Mouse (Mus musculus): ENCODE measurements around the gene 3110082I17Rik. TPM values are rescaled to one million over a fixed set of nuclear protein-coding genes. Genes with fewer than 3 reads are reported as not detected.

3110082I17Rik gene
- polyA plus RNA-seq, 1 experiment from 2014 or later, result 32.7 TPM

- no peaks in the 10 kb centered on the region for H3K27me3 ChIP-seq
- ATAC-seq (ENCODE audit: insufficient number of reproducible peaks, insufficient read depth, low FRiP score, low TSS enrichment, low read depth), result no peak
- no peak overlapping the region for H3K4me3 ChIP-seq (replicated peaks)
- 59% methylated on average over 2 of the region's 2 CpGs for WGBS
- H3K9me3 ChIP-seq, result peaks cover 6% of the 10 kb centered on the region; the same call in 1 of the 2 replicates
- peaks cover 3% of the 10 kb centered on the region; the same call in 1 of the 2 replicates for H3K36me3 ChIP-seq
- H3K27ac ChIP-seq, result peak overlapping the region; percentile 1; the same call in 1 of the 2 replicates
- no peak overlapping the region for H3K4me2 ChIP-seq
- H3K9ac ChIP-seq (replicated peaks), result no peak overlapping the region
- peaks cover 46% of the 10 kb centered on the region for H3K4me1 ChIP-seq (replicated peaks)
Observed at GRCm38 (mm10) chr5:139418110-139418509, 42.2 kb downstream of the 3110082I17Rik start.

GRCm38 (mm10) chr5:139417480-139417879 lies 42.8 kb downstream of the 3110082I17Rik start:
- Histone ChIP-seq H3K36me3 (peaks cover 3% of the 10 kb centered on the region; the same call in 1 of the 2 replicates), H3K9me3 (peaks cover 6% of the 10 kb centered on the region; the same call in 1 of the 2 replicates), H3K9ac (replicated peaks) (no peak overlapping the region), H3K27ac (no peak overlapping the region), H3K4me2 (no peak overlapping the region), H3K4me3 (replicated peaks) (no peak overlapping the region), H3K27me3 (no peaks in the 10 kb centered on the region), H3K4me1 (replicated peaks) (peaks cover 44% of the 10 kb centered on the region)
- 86% methylated on average over 3 of the region's 3 CpGs for WGBS
- ATAC-seq (ENCODE audit: insufficient number of reproducible peaks, insufficient read depth, low FRiP score, low TSS enrichment, low read depth), result no peak

GRCm38 (mm10) chr5:139416942-139417341 lies 43.4 kb downstream of the 3110082I17Rik start:
- Histone ChIP-seq H3K4me2 (no peak overlapping the region), H3K4me1 (replicated peaks) (peaks cover 40% of the 10 kb centered on the region), H3K9ac (replicated peaks) (no peak overlapping the region), H3K4me3 (replicated peaks) (no peak overlapping the region), H3K36me3 (peaks cover 3% of the 10 kb centered on the region; the same call in 1 of the 2 replicates), H3K27ac (no peak overlapping the region), H3K9me3 (peaks cover 6% of the 10 kb centered on the region; the same call in 1 of the 2 replicates), H3K27me3 (no peaks in the 10 kb centered on the region)
- ATAC-seq (ENCODE audit: insufficient number of reproducible peaks, insufficient read depth, low FRiP score, low TSS enrichment, low read depth), result no peak
- WGBS, result 95% methylated on average over 4 of the region's 4 CpGs

- Histone ChIP-seq H3K9ac (replicated peaks) (no peak overlapping the region), H3K4me3 (replicated peaks) (no peak overlapping the region), H3K4me1 (replicated peaks) (peaks cover 38% of the 10 kb centered on the region), H3K9me3 (peaks cover 6% of the 10 kb centered on the region; the same call in 1 of the 2 replicates), H3K27me3 (no peaks in the 10 kb centered on the region), H3K27ac (no peak overlapping the region), H3K4me2 (no peak overlapping the region), H3K36me3 (peaks cover 3% of the 10 kb centered on the region; the same call in 1 of the 2 replicates)
- 89% methylated on average over 5 of the region's 5 CpGs for WGBS
- no peak for ATAC-seq (ENCODE audit: insufficient number of reproducible peaks, insufficient read depth, low FRiP score, low TSS enrichment, low read depth)
Observed at GRCm38 (mm10) chr5:139415001-139415400, 45.3 kb downstream of the 3110082I17Rik start.

- H3K9ac ChIP-seq (replicated peaks), result no peak overlapping the region
- H3K36me3 ChIP-seq, result peaks cover 3% of the 10 kb centered on the region; the same call in 1 of the 2 replicates
- no peak for ATAC-seq (ENCODE audit: insufficient number of reproducible peaks, insufficient read depth, low FRiP score, low TSS enrichment, low read depth)
- no peak overlapping the region for H3K4me3 ChIP-seq (replicated peaks)
- 68% methylated on average over 4 of the region's 4 CpGs for WGBS
- peak overlapping the region; percentile 42; the same call in 1 of the 2 replicates for H3K27ac ChIP-seq
- no peak overlapping the region for H3K4me2 ChIP-seq
- H3K27me3 ChIP-seq, result no peaks in the 10 kb centered on the region
- peaks cover 25% of the 10 kb centered on the region for H3K4me1 ChIP-seq (replicated peaks)
- H3K9me3 ChIP-seq, result peaks cover 6% of the 10 kb centered on the region; the same call in 1 of the 2 replicates
Observed at GRCm38 (mm10) chr5:139413545-139413944, 46.8 kb downstream of the 3110082I17Rik start.

GRCm38 (mm10) chr5:139411665-139412314 lies 48.5 kb downstream of the 3110082I17Rik start:
- H3K27ac ChIP-seq, result no peak overlapping the region
- H3K4me3 ChIP-seq (replicated peaks), result no peak overlapping the region
- WGBS, result 80% methylated on average over 15 of the region's 15 CpGs
- ATAC-seq (ENCODE audit: insufficient number of reproducible peaks, insufficient read depth, low FRiP score, low TSS enrichment, low read depth), result no peak
- no peaks in the 10 kb centered on the region for H3K9me3 ChIP-seq
- H3K9ac ChIP-seq (replicated peaks), result no peak overlapping the region
- peaks cover 29% of the 10 kb centered on the region for H3K4me1 ChIP-seq (replicated peaks)
- no peaks in the 10 kb centered on the region for H3K27me3 ChIP-seq
- no peak overlapping the region for H3K4me2 ChIP-seq
- H3K36me3 ChIP-seq, result peaks cover 3% of the 10 kb centered on the region; the same call in 1 of the 2 replicates

GRCm38 (mm10) chr5:139411117-139411516 lies 49.2 kb downstream of the 3110082I17Rik start:
- Histone ChIP-seq H3K36me3 (peaks cover 3% of the 10 kb centered on the region; the same call in 1 of the 2 replicates), H3K4me1 (replicated peaks) (peaks cover 33% of the 10 kb centered on the region), H3K9ac (replicated peaks) (no peak overlapping the region; the same call in 1 of the 2 replicates), H3K27me3 (no peaks in the 10 kb centered on the region), H3K9me3 (no peaks in the 10 kb centered on the region), H3K4me2 (no peak overlapping the region), H3K4me3 (replicated peaks) (no peak overlapping the region), H3K27ac (no peak overlapping the region)
- WGBS, result 94% methylated on average over 6 of the region's 6 CpGs
- ATAC-seq (ENCODE audit: insufficient number of reproducible peaks, insufficient read depth, low FRiP score, low TSS enrichment, low read depth), result no peak

- Histone ChIP-seq H3K4me1 (replicated peaks) (peaks cover 44% of the 10 kb centered on the region), H3K9me3 (no peaks in the 10 kb centered on the region), H3K27me3 (no peaks in the 10 kb centered on the region), H3K36me3 (peaks cover 2% of the 10 kb centered on the region; the same call in 1 of the 2 replicates), H3K27ac (no peak overlapping the region), H3K4me3 (replicated peaks) (no peak overlapping the region), H3K4me2 (no peak overlapping the region), H3K9ac (replicated peaks) (no peak overlapping the region)
- ATAC-seq (ENCODE audit: insufficient number of reproducible peaks, insufficient read depth, low FRiP score, low TSS enrichment, low read depth), result no peak
- WGBS, result 85% methylated on average over 4 of the region's 4 CpGs
Observed at GRCm38 (mm10) chr5:139410056-139410455, 50.3 kb downstream of the 3110082I17Rik start.

- Histone ChIP-seq H3K4me2 (no peak overlapping the region), H3K27me3 (no peaks in the 10 kb centered on the region), H3K4me3 (replicated peaks) (no peak overlapping the region), H3K9me3 (no peaks in the 10 kb centered on the region), H3K27ac (no peak overlapping the region), H3K4me1 (replicated peaks) (peaks cover 46% of the 10 kb centered on the region), H3K36me3 (no peaks in the 10 kb centered on the region; the same call in 1 of the 2 replicates), H3K9ac (replicated peaks) (no peak overlapping the region)
- 85% methylated on average over 12 of the region's 12 CpGs for WGBS
- no peak for ATAC-seq (ENCODE audit: insufficient number of reproducible peaks, insufficient read depth, low FRiP score, low TSS enrichment, low read depth)
Observed at GRCm38 (mm10) chr5:139409412-139409811, 50.9 kb downstream of the 3110082I17Rik start.

GRCm38 (mm10) chr5:139408511-139408910 lies 51.8 kb downstream of the 3110082I17Rik start:
- Histone ChIP-seq H3K9me3 (no peaks in the 10 kb centered on the region), H3K4me1 (replicated peaks) (peaks cover 39% of the 10 kb centered on the region), H3K4me3 (replicated peaks) (no peak overlapping the region), H3K27me3 (no peaks in the 10 kb centered on the region), H3K9ac (replicated peaks) (0 out of 2 replicates have a peak overlapping the region, but pooled peaks have one; percentile 12), H3K27ac (0 out of 2 replicates have a peak overlapping the region, but pooled peaks have one; percentile 23), H3K36me3 (no peaks in the 10 kb centered on the region), H3K4me2 (no peak overlapping the region)
- WGBS, result 82% methylated on average over 7 of the region's 7 CpGs
- ATAC-seq (ENCODE audit: insufficient number of reproducible peaks, insufficient read depth, low FRiP score, low TSS enrichment, low read depth), result no peak

GRCm38 (mm10) chr5:139407121-139407885 lies 53.0 kb downstream of the 3110082I17Rik start:
- Histone ChIP-seq H3K4me2 (0 out of 2 replicates have a peak overlapping the region, but pooled peaks have one; percentile 16), H3K27ac (peak overlapping the region; percentile 59; the same call in 1 of the 2 replicates), H3K36me3 (no peaks in the 10 kb centered on the region), H3K4me3 (replicated peaks) (no peak overlapping the region), H3K4me1 (replicated peaks) (peaks cover 30% of the 10 kb centered on the region), H3K9me3 (no peaks in the 10 kb centered on the region), H3K9ac (replicated peaks) (no peak overlapping the region), H3K27me3 (no peaks in the 10 kb centered on the region)
- WGBS, result 84% methylated on average over 14 of the region's 14 CpGs
- ATAC-seq (ENCODE audit: insufficient number of reproducible peaks, insufficient read depth, low FRiP score, low TSS enrichment, low read depth), result no peak

Measured in limb, embryonic 12.5 days (tissue).